Mouse (Mus musculus): Measurements from ENCODE around the gene Lemd2.
A peak's percentile ranks its signal among the peaks of the same experiment; 100 is the strongest.
"Not testable (repeated sequence)": the region's sequence is repeated elsewhere in the genome, so short reads cannot be mapped to it uniquely, and the experiment has no call there.

The Lemd2 gene

GRCm38 (mm10) chr17:27204075-27204909, at the start of gene Lemd2:
Gene Lemd2, minus strand, starts transcription at chr17:27204469.
- peak; percentile 97 to 98 for DNase-seq

- no peak for DNase-seq
Observed at GRCm38 (mm10) chr17:27251150-27251549, 46.9 kb upstream of the Lemd2 start.

GRCm38 (mm10) chr17:27250461-27250860, 46.2 kb upstream of the Lemd2 start:
- DNase-seq = peak; percentile 58 to 69

- DNase-seq = peak; percentile 81 to 88
Observed at GRCm38 (mm10) chr17:27249073-27249472, 44.8 kb upstream of the Lemd2 start.

- DNase-seq = peak; percentile 78 to 92
Observed at GRCm38 (mm10) chr17:27247680-27248386, 43.6 kb upstream of the Lemd2 start.

GRCm38 (mm10) chr17:27245851-27246381, 41.6 kb upstream of the Lemd2 start:
- peak; percentile 53 to 81 for DNase-seq

GRCm38 (mm10) chr17:27244912-27245311, 40.6 kb upstream of the Lemd2 start:
- DNase-seq = no peak

- peak; percentile 93 to 94 for DNase-seq
Observed at GRCm38 (mm10) chr17:27242194-27243189, 38.2 kb upstream of the Lemd2 start.

GRCm38 (mm10) chr17:27240556-27241457, 36.5 kb upstream of the Lemd2 start:
- DNase-seq = peak; percentile 100

- DNase-seq = peak; percentile 75 to 85
Observed at GRCm38 (mm10) chr17:27239941-27240340, 35.7 kb upstream of the Lemd2 start.

- no peak for DNase-seq
Observed at GRCm38 (mm10) chr17:27238637-27239036, 34.4 kb upstream of the Lemd2 start.

- no peak for DNase-seq
Observed at GRCm38 (mm10) chr17:27237731-27238130, 33.5 kb upstream of the Lemd2 start.

GRCm38 (mm10) chr17:27233298-27233697, 29.0 kb upstream of the Lemd2 start:
- no peak for DNase-seq

GRCm38 (mm10) chr17:27232176-27232575, 27.9 kb upstream of the Lemd2 start:
- DNase-seq = no peak

GRCm38 (mm10) chr17:27231586-27231985, 27.3 kb upstream of the Lemd2 start:
- DNase-seq = not testable (repeated sequence)

GRCm38 (mm10) chr17:27231146-27231503, 26.9 kb upstream of the Lemd2 start:
- peak; percentile 59 to 71 for DNase-seq

GRCm38 (mm10) chr17:27230455-27231145, 26.3 kb upstream of the Lemd2 start:
- DNase-seq = no peak

- DNase-seq = no peak
Observed at GRCm38 (mm10) chr17:27229710-27230454, 25.6 kb upstream of the Lemd2 start.

- peak; percentile 86 for DNase-seq
Observed at GRCm38 (mm10) chr17:27228216-27228915, 24.1 kb upstream of the Lemd2 start.

Data from cerebellum, postnatal 14 days (tissue).